ENCODE assay signal across 7 mouse cellular contexts in genomic region chr9:13681581-13682038, GRCm38 (mm10).
A peak's percentile ranks its signal among the peaks of the same experiment; 100 is the strongest.
DNase-seq lines count a peak whose midpoint lies in the region; ATAC-seq lines count a peak whose summit lies in the region.

No protein-coding gene starts in this region.

- H3K36me3 ChIP-seq in stomach, embryonic 15.5 days = no peaks in the 10 kb centered on the region

- DNase-seq in brain, embryonic 18.5 days (ENCODE audit: low read depth, low spot score) = peak; percentile 72
- DNase-seq in embryo, embryonic 10.5 days (ENCODE audit: low spot score) = peak; percentile 84
- DNase-seq in heart, adult 18-20 months = peak; percentile 31 to 37
- DNase-seq in kidney, adult 18-20 months = peak; percentile 73
- DNase-seq in left cerebral cortex, postnatal 25 days (ENCODE audit: low spot score in 2 of 2) = peak; percentile 67 to 84

- H3K4me3 ChIP-seq in stomach, embryonic 15.5 days (replicated peaks) = no peak overlapping the region

- no peaks in the 10 kb centered on the region for H3K27me3 ChIP-seq in stomach, embryonic 15.5 days (replicated peaks)

- no peaks in the 10 kb centered on the region for H3K9me3 ChIP-seq in stomach, embryonic 15.5 days

- ATAC-seq in megakaryocyte progenitor cell, adult 5-6 weeks (replicated peaks; ENCODE audit: poor library complexity) = peak; percentile 77
- peak; percentile 95 for ATAC-seq in stomach, embryonic 15.5 days (ENCODE audit: insufficient read depth, low FRiP score, low read depth)

- intact Hi-C loops in left cerebral cortex, postnatal 25 days (cut with DNase I) = no loop called here

- 8% methylated on average over 8 of the region's 8 CpGs for WGBS in stomach, embryonic 15.5 days

- peak overlapping the region; percentile 71 for H3K27ac ChIP-seq in stomach, embryonic 15.5 days

- peak overlapping the region; percentile 19; the same call in 1 of the 2 replicates for H3K4me2 ChIP-seq in stomach, embryonic 15.5 days

- no peak overlapping the region for H3K9ac ChIP-seq in stomach, embryonic 15.5 days

- H3K4me1 ChIP-seq in stomach, embryonic 15.5 days = peaks cover 2% of the 10 kb centered on the region; the same call in 1 of the 2 replicates

Comparison
In these comparisons a context has a peak if more than half of its experiments do, and no peak if none do; other contexts are left out.
1. DNase-seq: peak in every context shown above with its lines; median percentile 84 in embryo, embryonic 10.5 days; 76 in left cerebral cortex, postnatal 25 days; 73 in kidney, adult 18-20 months; 72 in brain, embryonic 18.5 days; 34 in heart, adult 18-20 months.